Mouse (Mus musculus) neural tube, embryonic 12.5 days (tissue): Measurements from ENCODE around the gene Cacna2d4. TPM values are rescaled to one million over a fixed set of nuclear protein-coding genes. Genes with fewer than 3 reads are reported as not detected.

ENCODE experiments used
- ATAC-seq: fragments of 200-750 bp; cut with Nextera tagmentation; 2 replicates; pipeline ENCODE4 v1.8.0; 2017; ENCODE audit warnings: low read depth, mild to moderate bottlenecking, moderate TSS enrichment, moderate library complexity; ENCODE audit not compliant: low FRiP score
- H3K27ac ChIP-seq: fragments of 300-500 bp; sonication (generic); 2 replicates; pipeline ENCODE4 v1.5.1; 2016
- H3K27me3 ChIP-seq: fragments of 300-500 bp; sonication (generic); replicated peaks from 2 replicates; pipeline ENCODE4 v1.6.1; 2016; ENCODE audit warnings: mild to moderate bottlenecking
- H3K36me3 ChIP-seq: fragments of 300-500 bp; sonication (generic); 2 replicates; pipeline ENCODE4 v1.6.1; 2016; ENCODE audit warnings: mild to moderate bottlenecking
- H3K4me1 ChIP-seq: fragments of 300-500 bp; sonication (generic); 2 replicates; pipeline ENCODE4 v1.6.1; 2016
- H3K4me2 ChIP-seq: fragments of 300-500 bp; sonication (generic); replicated peaks from 2 replicates; pipeline ENCODE4 v1.6.1; 2016; ENCODE audit warnings: mild to moderate bottlenecking
- H3K4me3 ChIP-seq: fragments of 300-500 bp; sonication (generic); 2 replicates; pipeline ENCODE4 v1.5.1; 2016
- H3K9ac ChIP-seq: fragments of 300-500 bp; sonication (generic); 2 replicates; pipeline ENCODE4 v1.6.1; 2016; ENCODE audit warnings: mild to moderate bottlenecking
- H3K9me3 ChIP-seq: fragments of 300-500 bp; sonication (generic); 2 replicates; pipeline ENCODE4 v1.6.1; 2016; ENCODE audit warnings: mild to moderate bottlenecking
- WGBS: fragments of 180-500 bp; shearing (Covaris S2); methylation state at CpG from one replicate; pipeline ENCODE4 v1.1.7; 2016; 5-methylcytosine and 5-hydroxymethylcytosine counted together
- polyA plus RNA-seq: library from polyadenylated mRNA; unstranded; fragments of >200 nt; fragmentation: Nextera tagmentation; extraction: Ambion mirVana; gene quantifications from 2 replicates; pipeline ENCODE4 v1.2.1, GENCODE M21; 2016

Cacna2d4 gene
- polyA plus RNA-seq, 1 experiment from 2014 or later, result 0.04 TPM

GRCm38 (mm10) chr6:119225226-119225625, 11.1 kb upstream of the Cacna2d4 start:
- Histone ChIP-seq H3K4me1 (no peaks in the 10 kb centered on the region), H3K27ac (no peak overlapping the region), H3K4me2 (no peak overlapping the region), H3K9me3 (no peaks in the 10 kb centered on the region), H3K27me3 (no peaks in the 10 kb centered on the region), H3K4me3 (no peak overlapping the region), H3K9ac (no peak overlapping the region), H3K36me3 (peaks cover 7% of the 10 kb centered on the region)
- ATAC-seq, result no peak
- 88% methylated on average over 12 of the region's 12 CpGs for WGBS

- H3K9ac ChIP-seq, result no peak overlapping the region
- no peak overlapping the region for H3K4me2 ChIP-seq
- no peaks in the 10 kb centered on the region for H3K4me1 ChIP-seq
- ATAC-seq, result no peak
- H3K4me3 ChIP-seq, result no peak overlapping the region
- peaks cover 7% of the 10 kb centered on the region for H3K36me3 ChIP-seq
- no peak overlapping the region for H3K27ac ChIP-seq
- 89% methylated on average over 6 of the region's 6 CpGs for WGBS
- no peaks in the 10 kb centered on the region for H3K9me3 ChIP-seq
- no peaks in the 10 kb centered on the region for H3K27me3 ChIP-seq
These were observed 10.6 kb upstream of the Cacna2d4 start for GRCm38 (mm10) chr6:119225731-119226130.

GRCm38 (mm10) chr6:119227001-119227400, 9.3 kb upstream of the Cacna2d4 start:
- Histone ChIP-seq H3K4me2 (no peak overlapping the region), H3K27me3 (no peaks in the 10 kb centered on the region), H3K9me3 (no peaks in the 10 kb centered on the region), H3K36me3 (peaks cover 4% of the 10 kb centered on the region), H3K4me1 (no peaks in the 10 kb centered on the region), H3K4me3 (no peak overlapping the region), H3K9ac (no peak overlapping the region), H3K27ac (no peak overlapping the region)
- no peak for ATAC-seq
- WGBS, result 86% methylated on average over 8 of the region's 8 CpGs

- H3K9ac ChIP-seq, result no peak overlapping the region
- no peak overlapping the region for H3K4me2 ChIP-seq
- no peaks in the 10 kb centered on the region for H3K4me1 ChIP-seq
- ATAC-seq, result no peak
- H3K36me3 ChIP-seq, result no peaks in the 10 kb centered on the region
- no peak overlapping the region for H3K4me3 ChIP-seq
- no peak overlapping the region for H3K27ac ChIP-seq
- 85% methylated on average over 11 of the region's 11 CpGs for WGBS
- no peaks in the 10 kb centered on the region for H3K9me3 ChIP-seq
- H3K27me3 ChIP-seq, result no peaks in the 10 kb centered on the region
These were observed 7.3 kb upstream of the Cacna2d4 start for GRCm38 (mm10) chr6:119228861-119229603.

GRCm38 (mm10) chr6:119233066-119233465, 3.3 kb upstream of the Cacna2d4 start:
- Histone ChIP-seq H3K4me1 (no peaks in the 10 kb centered on the region), H3K4me2 (no peak overlapping the region), H3K9ac (no peak overlapping the region), H3K27me3 (no peaks in the 10 kb centered on the region), H3K4me3 (no peak overlapping the region), H3K36me3 (no peaks in the 10 kb centered on the region), H3K27ac (no peak overlapping the region), H3K9me3 (no peaks in the 10 kb centered on the region)
- ATAC-seq, result no peak
- WGBS, result 40% methylated on average over 3 of the region's 3 CpGs

- Histone ChIP-seq H3K27me3 (no peaks in the 10 kb centered on the region), H3K27ac (no peak overlapping the region), H3K9ac (no peak overlapping the region), H3K4me3 (no peak overlapping the region), H3K36me3 (no peaks in the 10 kb centered on the region), H3K4me2 (no peak overlapping the region), H3K4me1 (no peaks in the 10 kb centered on the region), H3K9me3 (no peaks in the 10 kb centered on the region)
- WGBS, result 83% methylated on average over 5 of the region's 5 CpGs
- no peak for ATAC-seq
These were observed 885 bp upstream of the Cacna2d4 start for GRCm38 (mm10) chr6:119235441-119235840.

- Histone ChIP-seq H3K36me3 (no peaks in the 10 kb centered on the region), H3K4me1 (peaks cover 5% of the 10 kb centered on the region; the same call in 1 of the 2 replicates), H3K4me3 (no peak overlapping the region), H3K9me3 (no peaks in the 10 kb centered on the region), H3K27me3 (no peaks in the 10 kb centered on the region), H3K9ac (no peak overlapping the region), H3K4me2 (no peak overlapping the region), H3K27ac (no peak overlapping the region)
- WGBS, result 68% methylated on average over 8 of the region's 8 CpGs
- ATAC-seq, result peak; percentile 63
These were observed 1.2 kb downstream of the Cacna2d4 start for GRCm38 (mm10) chr6:119237427-119237989.

GRCm38 (mm10) chr6:119239341-119240005, 3.1 kb downstream of the Cacna2d4 start:
- Histone ChIP-seq H3K4me3 (no peak overlapping the region), H3K9me3 (no peaks in the 10 kb centered on the region), H3K27me3 (no peaks in the 10 kb centered on the region), H3K4me2 (no peak overlapping the region), H3K4me1 (peaks cover 5% of the 10 kb centered on the region; the same call in 1 of the 2 replicates), H3K27ac (no peak overlapping the region), H3K36me3 (no peaks in the 10 kb centered on the region), H3K9ac (no peak overlapping the region)
- no peak for ATAC-seq
- WGBS, result 82% methylated on average over 5 of the region's 5 CpGs

GRCm38 (mm10) chr6:119240256-119240655, 3.9 kb downstream of the Cacna2d4 start:
- H3K4me2 ChIP-seq, result no peak overlapping the region
- no peak for ATAC-seq

GRCm38 (mm10) chr6:119240871-119241705, 4.8 kb downstream of the Cacna2d4 start:
- Histone ChIP-seq H3K27me3 (no peaks in the 10 kb centered on the region), H3K9ac (no peak overlapping the region), H3K36me3 (no peaks in the 10 kb centered on the region), H3K9me3 (peaks cover 4% of the 10 kb centered on the region; the same call in 1 of the 2 replicates), H3K4me2 (no peak overlapping the region), H3K27ac (no peak overlapping the region), H3K4me3 (no peak overlapping the region), H3K4me1 (peaks cover 5% of the 10 kb centered on the region; the same call in 1 of the 2 replicates)
- ATAC-seq, result no peak
- 66% methylated on average over 20 of the region's 21 CpGs for WGBS

More at GRCm38 (mm10) chr6:119240256-119240655, 3.9 kb downstream of the Cacna2d4 start:
- H3K27ac ChIP-seq, result no peak overlapping the region
- H3K9ac ChIP-seq, result no peak overlapping the region
- H3K4me1 ChIP-seq, result peaks cover 5% of the 10 kb centered on the region; the same call in 1 of the 2 replicates
- H3K36me3 ChIP-seq, result no peaks in the 10 kb centered on the region
- H3K4me3 ChIP-seq, result no peak overlapping the region
- H3K9me3 ChIP-seq, result no peaks in the 10 kb centered on the region
- H3K27me3 ChIP-seq, result no peaks in the 10 kb centered on the region
- WGBS, result 80% methylated on average over 7 of the region's 7 CpGs

GRCm38 (mm10) chr6:119246082-119246481, 9.8 kb downstream of the Cacna2d4 start:
- peaks cover 8% of the 10 kb centered on the region; the same call in 1 of the 2 replicates for H3K9me3 ChIP-seq
- H3K4me1 ChIP-seq, result peaks cover 2% of the 10 kb centered on the region; the same call in 1 of the 2 replicates
- 56% methylated on average over 2 of the region's 2 CpGs for WGBS
- H3K9ac ChIP-seq, result no peak overlapping the region
- no peak overlapping the region for H3K4me2 ChIP-seq
- H3K4me3 ChIP-seq, result no peak overlapping the region
- H3K36me3 ChIP-seq, result no peaks in the 10 kb centered on the region
- no peak overlapping the region for H3K27ac ChIP-seq
- no peak for ATAC-seq
- H3K27me3 ChIP-seq, result no peaks in the 10 kb centered on the region

GRCm38 (mm10) chr6:119248578-119248977, 12.3 kb downstream of the Cacna2d4 start:
- Histone ChIP-seq H3K9me3 (peaks cover 8% of the 10 kb centered on the region; the same call in 1 of the 2 replicates), H3K27ac (no peak overlapping the region), H3K36me3 (no peaks in the 10 kb centered on the region), H3K4me1 (no peaks in the 10 kb centered on the region), H3K27me3 (no peaks in the 10 kb centered on the region), H3K4me2 (no peak overlapping the region), H3K4me3 (no peak overlapping the region), H3K9ac (no peak overlapping the region)
- WGBS, result 89% methylated on average over 3 of the region's 3 CpGs
- no peak for ATAC-seq
